Mouse (Mus musculus): ENCODE measurements at regions not wholly inside any gene's neighbourhood (a gene's known extent, or its start where the extent isn't known, plus 50 kb on each side); places are given as distances from the start of the nearest gene placed in this dataset.

- TF ChIP-seq POLR2A (IDR thresholded peaks at IDR 0.05; ENCODE audit: low read depth, low read length) (no peak), CTCF (IDR thresholded peaks at IDR 0.05; ENCODE audit: borderline replicate concordance, insufficient read depth, low read length) (no peak)
Observed at GRCm38 (mm10) chr7:110688884-110689681, 61.6 kb downstream of the Adm start.
